Mouse (Mus musculus) CH12.LX (cell line): ENCODE measurements at regions not wholly inside any gene's neighbourhood (a gene's known extent, or its start where the extent isn't known, plus 50 kb on each side); places are given as distances from the start of the nearest gene placed in this dataset.

Experiments used
- DNase-seq: peaks from one replicate; pipeline ENCODE4 v3.0.0-alpha.2; 2013; ENCODE audit errors: extremely low read depth
- H3K27ac ChIP-seq: 2 replicates; pipeline ENCODE4 v1.5.1; 2012; ENCODE audit warnings: low read depth, mild to moderate bottlenecking, control low read depth, moderate library complexity; ENCODE audit not compliant: insufficient read depth
- H3K27me3 ChIP-seq: replicated peaks from 2 replicates; pipeline ENCODE3; 2012; ENCODE audit warnings: inconsistent platforms
- H3K36me3 ChIP-seq, 2 experiments: replicated peaks in 1 of 2; 2 replicates each; pipeline versions ENCODE3 to v1.6.1; 2012; ENCODE audit warnings: inconsistent platforms in 1 of 2, low read length in 1 of 2, mild to moderate bottlenecking in 1 of 2, mixed read lengths in 1 of 2, moderate library complexity in 1 of 2; ENCODE audit not compliant: control insufficient read depth in 1 of 2, insufficient read depth in 1 of 2
- H3K4me1 ChIP-seq, 2 experiments: 2 replicates each; pipeline ENCODE4 v1.6.1; 2012; ENCODE audit warnings: inconsistent platforms in 1 of 2, moderate library complexity in 1 of 2; ENCODE audit not compliant: insufficient read depth in 2 of 2, control insufficient read depth in 1 of 2
- H3K4me2 ChIP-seq: 2 replicates; pipeline ENCODE4 v1.6.1; 2012; ENCODE audit warnings: low read depth, mild to moderate bottlenecking, control low read depth; ENCODE audit not compliant: poor library complexity, insufficient read depth, severe bottlenecking
- H3K4me3 ChIP-seq, 3 experiments: fragments of 150-350 bp in 1 of 3; sonication (generic) in 1 of 3; replicated peaks in 1 of 3; 2 replicates each; pipeline versions ENCODE3 to v1.5.1; 2011 to 2012; ENCODE audit warnings: low read depth in 2 of 3, low read length in 2 of 3, mild to moderate bottlenecking in 2 of 3, moderate library complexity in 2 of 3, control low read depth in 1 of 3, improper control_type of control experiment in 1 of 3, inconsistent platforms in 1 of 3, mixed read lengths in 1 of 3; ENCODE audit not compliant: poor library complexity in 1 of 3
- H3K79me2 ChIP-seq: replicated peaks from 2 replicates; pipeline ENCODE4 v1.6.1; 2012; ENCODE audit warnings: mild to moderate bottlenecking, moderate library complexity; ENCODE audit not compliant: control insufficient read depth, poor library complexity, insufficient read depth, severe bottlenecking; ENCODE audit errors: extremely low read depth
- H3K9ac ChIP-seq: 2 replicates; pipeline ENCODE4 v1.6.1; 2012; ENCODE audit warnings: low read depth, mild to moderate bottlenecking, control low read depth, moderate library complexity; ENCODE audit not compliant: insufficient read depth
- H3K9me3 ChIP-seq: replicated peaks from 2 replicates; pipeline ENCODE3; 2012; ENCODE audit warnings: low read length, inconsistent platforms, mixed read lengths
- BHLHE40 ChIP-seq: IDR thresholded peaks from 2 replicates; pipeline ENCODE4 v1.6.1; 2011; ENCODE audit warnings: mild to moderate bottlenecking, low read depth, low read length, improper control_type of control experiment
- CHD1 ChIP-seq: IDR thresholded peaks from 2 replicates; pipeline ENCODE4 v1.6.1; 2012; ENCODE audit warnings: low read depth, low read length, improper control_type of control experiment, inconsistent platforms
- CTCF ChIP-seq, 2 experiments: IDR thresholded peaks in 1 of 2; conservative IDR thresholded peaks in 1 of 2; 2 replicates each; pipeline ENCODE4 v1.5.1; 2011 to 2012; ENCODE audit warnings: low read depth in 2 of 2, low read length in 2 of 2, improper control_type of control experiment in 1 of 2, inconsistent platforms in 1 of 2, mild to moderate bottlenecking in 1 of 2, moderate library complexity in 1 of 2
- E2F4 ChIP-seq: IDR thresholded peaks from 2 replicates; pipeline ENCODE4 v1.6.1; 2011; ENCODE audit warnings: low read depth, low read length, improper control_type of control experiment; ENCODE audit not compliant: insufficient replicate concordance
- ETS1 ChIP-seq: conservative IDR thresholded peaks from 2 replicates; pipeline ENCODE4 v1.6.1; 2012; ENCODE audit warnings: low read depth, mild to moderate bottlenecking, inconsistent platforms, low read length, improper control_type of control experiment, moderate library complexity
- GABPA ChIP-seq: IDR thresholded peaks from 2 replicates; pipeline ENCODE4 v1.6.1; 2012; ENCODE audit warnings: low read depth, low read length, improper control_type of control experiment, inconsistent platforms; ENCODE audit not compliant: insufficient replicate concordance
- HCFC1 ChIP-seq: IDR thresholded peaks from 2 replicates; pipeline ENCODE4 v1.6.1; 2012; ENCODE audit warnings: low read depth, mild to moderate bottlenecking, inconsistent platforms, low read length, improper control_type of control experiment
- KAT2A ChIP-seq: IDR thresholded peaks from 2 replicates; pipeline ENCODE4 v1.6.1; 2012; ENCODE audit warnings: low read length, improper control_type of control experiment, inconsistent platforms; ENCODE audit not compliant: insufficient replicate concordance
- MAFK ChIP-seq: IDR thresholded peaks from 2 replicates; pipeline ENCODE4 v1.6.1; 2011; ENCODE audit warnings: low read length, improper control_type of control experiment; ENCODE audit not compliant: insufficient replicate concordance
- MAX ChIP-seq: IDR thresholded peaks from 2 replicates; pipeline ENCODE4 v1.6.1; 2011; ENCODE audit warnings: low read length, improper control_type of control experiment
- MAZ ChIP-seq: IDR thresholded peaks from 2 replicates; pipeline ENCODE4 v1.6.1; 2012; ENCODE audit warnings: low read depth, mild to moderate bottlenecking, inconsistent platforms, low read length, improper control_type of control experiment, moderate library complexity
- MEF2A ChIP-seq: IDR thresholded peaks from 2 replicates; pipeline ENCODE4 v1.6.1; 2014; ENCODE audit warnings: low read depth, mild to moderate bottlenecking, inconsistent platforms, low read length, improper control_type of control experiment, borderline replicate concordance
- MXI1 ChIP-seq: IDR thresholded peaks from 2 replicates; pipeline ENCODE4 v1.6.1; 2011; ENCODE audit warnings: mild to moderate bottlenecking, low read depth, low read length, improper control_type of control experiment
- MYC ChIP-seq: IDR thresholded peaks from 2 replicates; pipeline ENCODE4 v1.6.1; 2011; ENCODE audit warnings: low read depth, mild to moderate bottlenecking, improper control_type of control experiment, low read length
- NRF1 ChIP-seq: IDR thresholded peaks from 2 replicates; pipeline ENCODE4 v1.6.1; 2014; ENCODE audit warnings: low read depth, mild to moderate bottlenecking, inconsistent platforms, low read length, improper control_type of control experiment, moderate library complexity
- PAX5 ChIP-seq: IDR thresholded peaks from 2 replicates; pipeline ENCODE4 v1.6.1; 2012; ENCODE audit warnings: low read length, inconsistent platforms, mixed read lengths
- POLR2A ChIP-seq: IDR thresholded peaks from 2 replicates; pipeline ENCODE4 v1.6.1; 2011; ENCODE audit warnings: low read depth, mild to moderate bottlenecking, improper control_type of control experiment, low read length
- RCOR1 ChIP-seq: conservative IDR thresholded peaks from 2 replicates; pipeline ENCODE4 v1.6.1; 2012; ENCODE audit warnings: low read depth, mild to moderate bottlenecking, inconsistent platforms, low read length, improper control_type of control experiment
- SIN3A ChIP-seq: IDR thresholded peaks from 2 replicates; pipeline ENCODE4 v1.6.1; 2012; ENCODE audit warnings: low read length, improper control_type of control experiment, inconsistent platforms
- UBTF ChIP-seq: IDR thresholded peaks from 2 replicates; pipeline ENCODE4 v1.6.1; 2012; ENCODE audit warnings: low read depth, mild to moderate bottlenecking, inconsistent platforms, low read length, improper control_type of control experiment, moderate library complexity
- ZC3H11A ChIP-seq: IDR thresholded peaks from 2 replicates; pipeline ENCODE4 v1.6.1; 2012; ENCODE audit warnings: low read depth, mild to moderate bottlenecking, inconsistent platforms, low read length, improper control_type of control experiment
- ZKSCAN1 ChIP-seq: IDR thresholded peaks from 2 replicates; pipeline ENCODE4 v1.6.1; 2012; ENCODE audit warnings: low read depth, inconsistent platforms, low read length, improper control_type of control experiment, borderline replicate concordance
- ZNF384 ChIP-seq: IDR thresholded peaks from 2 replicates; pipeline ENCODE4 v1.6.1; 2012; ENCODE audit warnings: low read depth, low read length, improper control_type of control experiment, inconsistent platforms
- dilution Hi-C: fragments of 300-500 bp; cut with MboI; formaldehyde crosslinking; loops from 2 replicates; pipeline ENCODE4 v1.14.3; 2020; ENCODE audit warnings: low sequenced_read_pairs; ENCODE audit not compliant: extremely low pct_unique_long_range_greater_than_20kb, extremely low pct_ligation_motif_present
- in situ Hi-C: fragments of 300-500 bp; cut with MboI; formaldehyde crosslinking; loops from 3 replicates; pipeline ENCODE4 v1.14.3; 2019; ENCODE audit warnings: low sequenced_read_pairs, low pct_ligation_motif_present, low pct_unique_long_range_greater_than_20kb, mixed read lengths

- H3K27me3 ChIP-seq = no peaks in the 10 kb centered on the region
- H3K4me3 ChIP-seq = no peak overlapping the region
- no peak for DNase-seq
- dilution Hi-C loops (no loop called here), in situ Hi-C loops (no loop called here)
- H3K9ac ChIP-seq = no peak overlapping the region
- no peaks in the 10 kb centered on the region for H3K79me2 ChIP-seq
- peaks cover 57% of the 10 kb centered on the region for H3K9me3 ChIP-seq
- H3K4me2 ChIP-seq = no peak overlapping the region
- H3K4me1 ChIP-seq = no peaks in the 10 kb centered on the region
- TF ChIP-seq ZKSCAN1 (no peak), MEF2A (no peak), RCOR1 (no peak), GABPA (no peak), PAX5 (no peak), BHLHE40 (no peak), ZC3H11A (no peak), ZNF384 (no peak), MAFK (no peak), KAT2A (no peak)
- H3K27ac ChIP-seq = no peak overlapping the region
- H3K36me3 ChIP-seq = no peaks in the 10 kb centered on the region
Measured at GRCm38 (mm10) chr3:34783398-34783797, 133.2 kb downstream of the Sox2 start.

GRCm38 (mm10) chr3:34787211-34787610, 137.0 kb downstream of the Sox2 start:
- no peaks in the 10 kb centered on the region for H3K4me1 ChIP-seq
- H3K27me3 ChIP-seq = no peaks in the 10 kb centered on the region
- H3K9ac ChIP-seq = no peak overlapping the region
- H3K4me2 ChIP-seq = no peak overlapping the region
- no peak for DNase-seq
- no peak overlapping the region for H3K27ac ChIP-seq
- dilution Hi-C loops = no loop called here
- H3K79me2 ChIP-seq = no peaks in the 10 kb centered on the region
- H3K36me3 ChIP-seq = no peaks in the 10 kb centered on the region
- H3K4me3 ChIP-seq = no peak overlapping the region
- no peak for TF ChIP-seq POLR2A
- TF ChIP-seq PAX5 = no peak
- no peak for TF ChIP-seq HCFC1
- TF ChIP-seq CTCF (conservative IDR thresholded peaks at IDR 0.05 in 1 of 2, IDR thresholded peaks at IDR 0.05 in 1 of 2; ENCODE audit: low read depth in 2 of 2, low read length in 2 of 2) = no peak
- TF ChIP-seq NRF1 = no peak
- no peak for TF ChIP-seq E2F4
- no peak for TF ChIP-seq MAZ
- no peak for TF ChIP-seq CHD1
- TF ChIP-seq MYC = no peak
- TF ChIP-seq KAT2A = no peak
- no peak for TF ChIP-seq UBTF
- no peak for TF ChIP-seq ZC3H11A
- TF ChIP-seq SIN3A = no peak
- no peak for TF ChIP-seq ZNF384
- TF ChIP-seq MXI1 = no peak
- no peak for TF ChIP-seq ETS1
- TF ChIP-seq MAX = no peak
- TF ChIP-seq, all 38 proteins: peak for 0
- H3K9me3 ChIP-seq = peaks cover 58% of the 10 kb centered on the region
- in situ Hi-C loops = no loop called here
